Mouse (Mus musculus) Muller cell, postnatal 12 days (primary cell): ENCODE data around the gene Rad9a.

Experiments used
- DNase-seq: peaks from one replicate; pipeline ENCODE4 v3.0.0-alpha.2; 2015; ENCODE audit errors: inconsistent ontology term

Rad9a gene

DNA sequence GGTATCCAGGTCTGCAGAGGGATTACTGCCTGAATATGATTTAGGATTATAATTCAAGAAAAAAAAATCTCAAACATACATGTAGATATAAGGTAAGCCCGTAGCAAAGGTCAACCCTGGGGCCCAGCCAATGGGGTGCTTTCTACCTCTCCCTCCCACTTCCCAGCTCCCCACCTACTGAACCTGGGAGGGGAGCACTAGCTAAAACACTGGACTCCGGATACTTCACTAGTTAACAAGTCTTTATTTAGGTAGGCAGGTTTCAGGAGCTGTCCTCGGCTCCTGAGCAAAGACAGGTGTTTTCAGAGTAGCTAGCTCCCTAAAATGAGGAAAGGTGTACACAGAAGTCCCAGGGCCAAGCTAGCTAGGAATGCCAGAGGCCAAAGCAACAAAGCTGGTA is 37.4 kb downstream of the Rad9a start:
- DNase-seq = no peak

DNA sequence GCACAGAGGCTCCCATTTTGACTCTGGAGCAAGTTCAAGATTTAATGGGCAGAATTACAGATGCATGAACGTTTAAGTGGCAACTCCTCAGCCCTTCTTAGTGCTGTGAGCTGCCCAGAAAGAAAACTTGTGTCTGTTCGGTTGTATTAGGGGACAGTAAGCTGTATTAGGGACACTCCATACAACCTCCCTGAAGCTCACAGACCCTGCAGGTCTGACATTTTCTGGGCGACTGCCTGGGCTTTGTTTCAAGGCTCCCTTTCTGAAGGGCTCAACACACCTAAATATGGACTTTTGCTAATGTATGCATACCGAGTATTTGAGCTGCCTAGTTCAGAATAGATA is 37.9 kb downstream of the Rad9a start:
- no peak for DNase-seq

DNA sequence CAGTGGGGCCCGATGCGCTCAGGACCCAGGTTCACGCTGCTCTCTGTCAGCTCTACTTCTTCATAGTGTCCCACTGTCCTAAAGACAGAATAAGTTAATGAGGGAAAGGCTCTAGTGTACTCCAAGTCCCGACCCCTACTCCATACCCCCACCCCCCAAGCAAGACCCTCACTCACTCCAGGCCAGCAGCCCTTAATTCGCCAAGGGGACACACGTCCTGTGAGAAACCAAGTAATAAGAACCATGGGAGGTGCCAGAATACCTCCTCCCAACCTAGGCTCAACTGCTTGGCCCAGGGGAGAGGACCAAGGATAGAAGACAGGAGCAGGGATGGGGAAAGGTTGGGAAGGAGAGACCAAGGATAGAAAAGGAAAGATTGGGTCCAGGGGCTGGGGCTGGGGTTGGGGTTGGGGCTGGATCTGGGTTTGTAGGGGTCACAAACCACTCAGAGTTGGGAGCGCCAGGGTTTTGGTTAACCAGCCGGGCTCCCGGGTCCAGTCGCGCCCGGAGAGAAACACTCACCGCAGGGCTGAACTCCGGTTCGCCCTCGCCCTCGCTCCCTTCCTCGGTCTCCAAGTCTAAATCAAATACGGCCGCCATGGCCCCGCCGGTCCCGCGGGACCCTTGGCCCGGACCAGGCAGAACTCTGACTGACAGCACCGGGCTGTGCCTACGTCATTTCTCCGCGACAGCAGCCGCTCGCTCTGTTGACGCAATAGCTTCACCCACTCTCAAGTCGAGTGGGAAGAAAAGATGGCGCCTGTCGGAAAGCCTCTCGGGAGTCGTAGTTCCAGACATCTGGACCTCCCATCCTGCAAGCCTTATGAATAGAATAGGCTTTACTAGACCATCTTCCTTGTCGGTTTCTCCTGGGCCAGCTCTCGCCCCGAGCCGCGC is 38.6 kb downstream of the Rad9a start, which contains the start of gene Rps6kb2:
Rps6kb2 (minus strand) TSS at position 709 of the 897 bp plus-strand sequence.
- DNase-seq = peak; percentile 89

DNA sequence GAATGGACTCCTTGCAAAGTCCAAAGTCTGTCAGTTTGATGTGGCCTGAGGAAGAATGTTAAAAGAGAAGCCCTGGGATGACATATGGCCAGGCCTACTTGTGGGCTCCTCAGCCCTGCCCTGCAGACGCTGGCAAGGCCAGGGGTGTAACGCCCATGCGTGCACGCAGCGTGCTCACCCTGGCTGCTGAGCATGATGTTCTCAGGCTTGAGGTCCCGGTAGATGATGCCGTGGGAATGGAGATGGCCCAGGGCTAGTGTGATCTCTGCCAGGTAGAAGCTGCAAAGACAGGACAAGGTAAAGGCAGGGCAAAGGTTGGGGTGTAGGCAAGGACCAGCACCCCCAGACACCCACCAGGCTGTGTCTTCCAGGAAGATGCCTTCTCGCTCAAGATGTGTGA is 42.4 kb downstream of the Rad9a start:
- DNase-seq = no peak

DNA sequence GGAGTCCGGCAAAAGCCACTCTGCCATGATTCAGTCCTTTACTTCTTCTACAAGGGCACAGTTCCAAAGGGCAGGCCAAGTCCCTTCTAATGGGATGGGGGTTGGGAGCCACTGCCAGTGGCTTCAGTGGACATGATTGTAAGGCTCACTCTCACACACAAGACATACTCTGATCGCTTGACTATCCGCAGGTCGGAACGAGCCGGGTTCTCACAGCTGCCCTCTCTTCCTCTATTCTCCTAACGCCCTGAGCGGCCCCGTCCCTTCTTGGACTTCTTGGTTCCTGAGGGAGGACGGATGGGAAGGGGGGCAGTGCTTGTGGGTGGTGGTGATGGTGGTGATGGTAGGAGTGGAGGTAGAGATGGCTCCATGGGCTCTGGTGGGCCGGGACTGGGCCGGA is 44.7 kb downstream of the Rad9a start:
- DNase-seq = no peak

DNA sequence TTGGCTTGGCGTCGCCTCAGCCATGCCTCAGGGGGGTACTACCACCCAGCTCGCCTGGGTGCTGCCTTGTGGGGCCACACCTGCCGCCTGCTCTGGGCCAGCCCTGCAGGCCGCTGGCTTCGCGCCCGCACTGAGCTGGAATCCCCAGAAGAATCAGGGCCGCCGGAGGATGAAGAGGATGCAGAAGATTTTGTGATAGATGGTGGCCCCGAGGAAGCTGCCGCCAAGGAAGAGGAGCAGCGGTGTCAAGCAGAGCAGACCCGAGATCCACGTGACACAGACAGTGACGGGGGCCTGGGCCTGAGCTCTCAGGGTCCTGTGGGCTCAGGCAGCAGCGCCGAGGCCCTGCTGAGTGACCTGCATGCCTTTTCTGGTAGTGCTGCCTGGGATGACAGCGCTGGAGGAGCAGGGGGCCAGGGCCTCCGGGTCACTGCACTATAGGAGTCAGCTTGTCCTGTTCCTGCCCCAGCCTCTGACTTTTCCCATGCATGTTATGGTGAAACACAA is 45.3 kb downstream of the Rad9a start:
- DNase-seq = no peak

DNA sequence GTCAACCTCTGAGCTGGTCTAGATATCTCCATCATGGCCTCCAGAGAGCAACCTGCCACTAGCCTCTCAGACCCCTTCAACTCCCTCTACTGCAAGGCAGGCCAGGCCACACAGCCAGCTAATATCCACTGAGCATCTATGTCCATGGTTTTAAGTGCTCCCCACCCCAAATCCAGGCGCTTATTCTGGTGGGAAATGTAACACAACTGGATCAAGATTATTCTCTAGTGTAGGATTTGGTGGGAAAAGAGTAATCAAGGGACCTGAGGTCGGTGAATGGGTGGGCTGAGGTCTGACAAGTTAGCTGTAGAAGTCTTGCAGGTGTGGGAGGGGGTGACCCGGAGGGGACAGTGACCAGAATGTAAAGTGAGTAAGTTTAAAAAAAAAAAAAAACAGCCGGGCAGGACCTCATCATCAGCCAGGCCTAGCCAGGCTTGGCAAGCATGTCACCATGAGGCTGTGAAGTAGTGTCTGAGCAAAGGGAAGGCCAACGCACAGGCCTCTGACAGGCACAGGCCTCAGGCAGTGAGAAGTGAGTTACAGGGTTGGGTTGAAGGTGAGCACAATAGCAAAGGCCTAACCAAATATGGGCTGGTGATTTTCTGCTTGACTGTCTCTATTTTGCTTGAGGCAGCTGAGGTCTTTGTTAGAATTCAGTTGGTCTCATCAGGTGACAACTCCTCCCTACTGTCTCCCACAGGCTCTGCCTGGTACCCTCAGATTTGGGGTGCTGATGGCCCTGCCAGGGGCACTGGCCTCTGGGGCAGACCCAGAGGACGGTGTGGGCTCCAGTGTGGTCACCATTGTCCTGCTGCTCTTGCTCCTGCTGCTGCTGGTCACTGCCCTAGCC is 46.0 kb downstream of the Rad9a start:
- DNase-seq = peak; percentile 48

DNA sequence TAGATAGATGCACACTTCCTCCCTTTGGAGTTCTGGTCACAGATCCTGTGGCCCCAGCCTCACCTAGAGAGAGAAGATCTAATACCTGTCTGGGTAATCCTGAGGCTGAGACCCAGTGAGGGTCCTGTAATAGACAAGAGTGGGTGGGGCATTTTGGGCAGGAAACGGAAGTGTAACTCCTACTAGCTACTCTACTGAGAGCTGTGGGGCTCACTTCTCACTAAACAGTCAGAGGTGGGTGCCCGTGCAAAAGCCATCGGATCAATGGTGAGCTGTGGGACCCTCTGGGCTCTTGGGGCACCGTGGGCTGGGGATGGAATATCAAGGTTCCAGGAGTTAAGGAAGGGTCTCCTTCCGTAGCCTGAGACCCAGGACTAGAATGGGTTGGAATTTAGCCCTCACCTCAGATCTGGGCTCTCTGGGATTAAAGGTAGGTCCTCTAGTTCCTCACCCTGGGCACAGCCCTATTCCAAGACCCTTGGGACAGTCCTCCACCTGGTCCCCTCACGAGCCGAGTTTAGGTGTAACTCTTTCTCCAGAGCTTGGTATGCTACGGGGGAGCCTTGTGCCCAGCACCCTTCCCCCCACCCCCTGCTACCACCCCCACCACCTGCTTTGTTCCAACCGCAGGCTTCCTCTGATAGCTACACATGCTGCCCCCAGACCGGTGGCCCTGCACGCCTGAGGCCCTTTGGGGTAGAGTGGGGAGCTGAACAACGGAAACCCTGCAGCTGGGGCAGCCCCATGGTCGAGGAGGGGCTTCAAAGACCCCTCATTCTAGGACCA is 46.8 kb downstream of the Rad9a start:
- no peak for DNase-seq

DNA sequence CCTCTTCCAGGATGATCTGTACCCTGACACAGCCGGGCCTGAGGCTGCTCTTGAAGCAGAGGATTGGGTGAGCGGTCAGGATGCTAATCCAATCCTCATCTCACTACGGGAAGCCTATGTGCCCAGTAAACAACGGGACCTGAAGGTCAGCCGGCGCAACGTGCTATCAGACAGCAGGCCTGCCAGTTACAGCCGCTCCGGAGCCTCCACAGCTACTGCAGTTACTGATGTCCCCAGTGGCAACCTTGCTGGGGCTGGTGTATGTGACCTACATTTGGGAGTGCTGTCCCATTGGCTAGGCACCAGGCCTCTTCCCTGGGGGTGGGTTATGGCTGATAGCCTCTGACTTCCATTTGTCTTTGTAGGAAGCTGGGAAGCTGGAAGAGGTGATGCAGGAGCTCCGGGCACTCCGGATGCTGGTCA is 48.2 kb downstream of the Rad9a start, which contains the start of gene Ptprcap:
Ptprcap (plus strand) TSS at position 373 of the 423 bp plus-strand sequence.
- DNase-seq = no peak

DNA sequence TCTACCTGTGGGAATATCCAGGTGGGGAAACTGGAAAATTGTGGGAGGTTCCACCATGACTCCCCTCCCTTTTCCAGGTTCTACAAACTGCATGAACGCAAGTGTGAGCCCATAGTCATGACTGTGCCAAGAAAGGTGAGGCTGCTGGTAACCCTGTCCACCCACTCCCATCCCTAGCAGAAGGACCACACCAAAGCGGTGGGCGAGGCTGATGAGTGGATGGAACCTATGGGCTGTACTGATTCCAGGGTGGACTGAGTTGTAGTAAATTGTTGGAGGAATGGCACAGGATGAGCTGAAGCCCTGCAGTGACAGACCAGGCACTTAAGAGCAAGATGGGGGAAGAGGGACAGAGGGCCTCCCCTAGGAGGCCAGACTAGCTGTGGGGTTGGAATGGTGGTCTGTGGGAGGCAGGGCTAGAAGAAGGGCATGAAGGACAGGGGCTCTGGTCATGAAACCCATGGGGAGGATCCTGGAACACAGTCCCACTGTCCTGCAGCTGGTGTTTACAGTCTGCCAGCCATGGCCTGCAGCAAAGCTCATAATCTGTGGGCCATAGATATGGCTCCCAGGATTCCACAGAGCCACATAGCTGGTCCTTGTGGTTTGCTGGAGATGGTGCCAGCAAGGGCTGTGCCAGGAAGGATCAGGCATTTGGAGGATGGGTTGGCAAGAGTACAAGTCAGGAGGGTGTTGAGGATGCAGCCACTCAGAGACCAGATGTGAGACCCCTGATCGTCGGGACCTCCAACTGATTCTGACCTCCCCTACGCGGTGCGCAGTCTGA is 48.8 kb downstream of the Rad9a start:
- peak; percentile 60 for DNase-seq

DNA sequence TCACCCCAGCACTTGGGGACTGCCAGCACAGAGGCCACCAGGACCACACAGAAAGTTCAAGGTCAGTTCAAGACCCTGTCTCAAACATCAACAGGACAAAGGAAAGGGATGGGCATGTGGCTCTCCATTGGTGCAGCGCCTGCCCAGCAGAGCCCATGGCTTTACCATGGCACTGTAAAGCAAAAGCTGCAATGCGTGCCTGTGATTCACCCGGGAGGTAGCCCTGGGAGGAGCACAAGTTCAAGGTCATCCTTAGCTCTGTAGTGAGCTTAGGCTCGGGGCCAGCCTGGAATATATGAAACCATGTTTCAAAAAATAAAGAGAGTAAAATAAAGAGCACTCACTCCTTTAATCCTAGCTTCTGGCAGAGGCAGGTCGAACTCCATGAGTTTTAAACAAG is 49.6 kb downstream of the Rad9a start:
- no peak for DNase-seq

DNA sequence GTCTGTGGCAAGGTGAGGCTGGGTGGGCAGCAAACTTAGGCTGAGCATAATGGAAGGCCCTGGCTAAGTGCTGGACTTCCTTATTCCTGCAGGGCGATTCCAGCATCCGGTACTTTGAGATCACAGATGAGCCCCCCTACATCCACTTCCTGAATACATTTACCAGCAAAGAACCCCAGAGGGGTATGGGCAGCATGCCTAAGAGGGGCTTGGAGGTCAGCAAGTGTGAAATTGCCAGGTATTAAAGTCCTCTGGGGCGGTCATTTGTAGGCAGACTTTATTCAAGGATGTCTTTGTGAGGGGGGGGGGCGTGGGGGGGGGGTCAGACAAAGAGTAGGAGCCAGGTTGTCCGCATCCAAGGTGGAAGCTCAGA is 50.0 kb downstream of the Rad9a start:
- DNase-seq = no peak

DNA sequence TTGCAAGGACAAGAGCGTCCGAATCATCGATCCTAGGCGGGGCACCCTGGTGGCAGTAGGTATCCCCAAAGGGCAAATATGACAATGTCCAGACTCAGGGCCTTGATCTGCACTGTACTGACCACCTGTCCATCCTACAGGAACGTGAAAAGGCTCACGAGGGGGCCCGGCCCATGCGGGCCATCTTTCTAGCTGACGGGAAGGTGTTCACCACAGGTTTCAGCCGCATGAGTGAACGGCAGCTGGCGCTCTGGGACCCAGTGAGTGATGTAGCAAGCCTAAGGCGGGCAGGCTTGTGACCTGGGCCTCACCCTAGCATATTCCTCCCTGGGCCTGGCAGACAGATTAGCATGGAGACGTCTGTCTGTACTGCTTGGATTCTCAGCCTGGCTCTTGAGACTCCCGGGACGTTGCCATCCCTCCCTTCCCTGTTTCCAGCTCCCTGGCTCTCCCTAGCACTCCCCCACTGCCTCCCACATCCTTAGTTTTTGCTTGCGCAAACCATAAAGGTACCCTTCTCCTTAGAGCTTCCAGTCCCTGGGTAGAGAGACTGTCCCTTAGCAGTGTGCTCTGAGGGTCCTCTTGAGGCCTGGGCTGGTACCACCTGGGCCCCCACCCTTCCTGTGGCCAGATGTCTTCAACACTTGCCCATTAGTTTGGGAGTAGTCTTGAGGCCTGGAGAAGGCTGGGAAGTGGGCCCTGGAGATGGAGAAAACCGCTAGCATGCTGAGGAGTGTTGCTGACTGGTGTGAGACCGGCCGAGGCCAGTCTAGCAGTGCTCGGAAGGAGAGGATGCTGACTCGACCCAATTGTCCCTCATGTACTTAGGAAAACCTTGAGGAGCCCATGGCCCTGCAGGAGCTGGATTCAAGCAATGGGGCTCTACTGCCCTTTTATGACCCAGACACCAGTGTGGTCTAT is 50.6 kb downstream of the Rad9a start:
- DNase-seq = no peak

DNA sequence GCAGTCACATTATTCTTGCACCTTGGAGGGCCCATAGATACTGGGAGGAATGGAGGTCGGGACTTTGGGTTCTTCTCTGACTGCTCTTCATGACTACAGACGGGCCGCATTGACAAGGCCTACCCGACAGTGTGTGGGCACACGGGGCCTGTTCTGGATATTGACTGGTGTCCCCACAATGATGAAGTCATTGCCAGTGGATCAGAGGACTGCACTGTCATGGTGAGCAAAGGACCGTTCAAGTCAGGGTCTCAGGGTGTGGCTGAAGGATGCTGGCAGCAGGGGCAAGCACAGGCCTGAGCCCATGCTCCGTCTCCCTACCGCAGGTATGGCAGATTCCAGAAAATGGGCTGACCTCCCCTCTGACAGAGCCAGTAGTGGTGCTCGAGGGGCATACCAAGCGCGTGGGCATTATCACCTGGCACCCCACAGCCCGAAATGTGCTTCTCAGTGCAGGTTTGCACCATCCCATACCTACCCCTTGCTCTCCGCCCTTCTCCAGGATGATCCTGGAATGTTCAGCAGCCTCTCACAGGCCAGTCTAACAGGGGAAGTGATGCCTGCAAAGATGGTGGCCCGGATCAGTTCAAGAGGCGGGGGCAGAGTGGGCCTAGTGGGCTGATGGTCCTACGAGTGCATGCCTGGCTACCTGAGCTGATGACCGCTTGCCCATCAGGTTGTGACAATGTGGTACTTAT is 51.5 kb downstream of the Rad9a start:
- DNase-seq = no peak

DNA sequence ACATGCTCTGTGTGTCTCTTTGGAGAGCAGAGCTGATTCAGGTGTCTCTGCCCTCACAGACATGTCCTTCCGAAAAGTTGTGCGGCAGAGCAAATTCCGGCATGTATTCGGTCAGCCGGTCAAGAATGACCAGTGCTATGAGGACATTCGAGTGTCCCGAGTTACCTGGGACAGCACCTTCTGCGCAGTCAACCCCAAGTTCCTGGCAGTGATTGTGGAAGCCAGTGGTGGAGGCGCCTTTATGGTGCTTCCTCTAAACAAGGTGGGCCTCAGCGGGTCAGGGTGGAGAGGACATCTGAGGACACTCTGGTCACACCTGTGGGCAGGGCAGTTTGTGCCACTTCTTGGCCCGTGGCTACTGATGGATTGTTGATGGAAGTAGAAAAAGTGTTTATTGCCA is 52.2 kb downstream of the Rad9a start:
- DNase-seq = no peak

DNA sequence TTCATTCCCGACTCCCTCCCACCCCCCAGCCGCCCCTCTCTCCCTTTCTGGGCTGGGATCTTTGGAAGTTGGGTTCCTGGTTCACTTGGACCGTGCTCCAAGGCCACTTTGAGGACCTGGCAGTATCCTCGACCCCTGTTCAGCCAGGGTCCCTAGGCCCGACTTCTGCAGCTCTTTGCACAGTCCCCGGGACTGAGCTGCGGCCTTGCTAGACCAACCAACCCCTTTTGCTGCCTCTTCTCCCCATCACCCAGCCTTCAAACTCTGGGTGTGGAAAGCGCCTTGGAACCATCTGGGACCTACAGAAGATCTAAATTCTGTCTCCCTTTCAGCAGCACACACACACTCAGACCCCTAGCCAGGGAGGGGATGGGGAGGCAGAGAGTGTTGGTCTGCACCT is 52.6 kb downstream of the Rad9a start:
- DNase-seq = no peak

DNA sequence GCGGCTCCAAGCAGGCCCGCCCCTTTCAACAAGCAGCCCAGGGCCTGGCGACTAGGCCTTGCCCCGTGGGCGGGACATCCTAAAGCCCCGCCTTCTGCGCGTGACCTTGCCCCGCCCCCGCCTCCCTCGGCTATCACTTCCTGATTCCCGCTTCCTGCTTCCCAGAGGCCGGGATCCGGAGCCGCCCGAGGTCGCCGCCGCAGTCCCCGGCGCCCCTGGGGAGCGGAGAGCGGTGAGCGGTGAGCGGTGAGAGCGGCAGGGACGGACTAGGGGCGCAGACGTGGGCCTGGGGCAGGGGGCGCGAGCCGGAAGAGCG is 53.0 kb downstream of the Rad9a start, which contains the start of gene Coro1b:
Coro1b (plus strand) TSS at position 129 of the 316 bp plus-strand sequence.
- DNase-seq = peak; percentile 97

DNA sequence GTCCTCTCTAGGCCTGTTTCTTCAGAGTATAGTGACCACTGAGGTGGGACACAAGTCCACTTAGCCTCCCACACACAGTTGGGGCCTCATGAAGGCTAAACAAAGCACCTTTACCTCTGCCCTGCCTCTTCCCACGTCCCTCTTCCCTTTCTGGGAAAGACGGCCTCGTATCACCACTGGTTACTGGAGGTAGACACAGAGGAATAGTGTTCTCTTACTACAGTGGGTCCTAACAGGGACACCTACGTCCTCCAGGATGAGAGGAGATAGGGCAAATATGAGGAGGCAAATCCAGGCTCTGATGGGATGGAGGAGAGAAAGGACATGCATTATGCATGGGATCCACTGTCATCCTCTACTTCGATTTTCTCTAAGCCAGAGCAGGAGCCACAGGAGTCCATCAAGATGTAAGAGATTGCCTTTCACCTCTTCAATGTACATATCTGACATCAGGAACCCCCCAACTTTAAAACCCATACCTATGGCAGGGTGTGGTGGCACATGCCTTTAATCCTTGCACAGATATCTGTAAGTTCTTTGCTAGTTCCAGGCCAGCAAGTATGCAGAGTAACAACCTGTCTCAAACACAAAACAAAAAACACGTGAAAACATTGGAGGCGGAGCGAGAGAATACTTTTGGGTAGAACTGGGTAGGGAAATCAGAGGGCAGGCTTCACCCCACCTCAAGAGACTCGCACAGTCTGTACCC is 53.5 kb downstream of the Rad9a start:
- DNase-seq = no peak

DNA sequence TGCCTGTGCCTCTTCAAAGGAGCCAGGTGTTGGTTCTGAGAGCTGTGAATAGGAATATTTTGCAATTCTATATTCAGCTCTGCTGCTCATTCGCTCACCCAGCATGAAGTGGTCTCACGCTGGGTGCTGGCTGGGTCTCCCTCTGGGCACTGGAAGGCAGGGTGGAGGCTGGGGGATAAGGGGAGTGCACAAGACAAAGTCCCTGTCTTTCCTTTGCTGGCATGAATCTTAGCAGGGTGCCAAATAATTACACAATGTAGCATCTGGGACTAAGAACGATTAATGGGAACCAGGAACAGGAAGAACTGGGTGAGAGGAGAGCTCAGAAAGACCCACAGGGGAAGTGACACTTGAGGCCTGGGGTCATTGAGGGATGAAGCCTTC is 54.4 kb downstream of the Rad9a start:
- no peak for DNase-seq
